Mouse (Mus musculus) neural tube, embryonic 12.5 days (tissue): ENCODE measurements at regions not wholly inside any gene's neighbourhood (a gene's known extent, or its start where the extent isn't known, plus 50 kb on each side); places are given as distances from the start of the nearest gene placed in this dataset.

ENCODE experiments used
- ATAC-seq: fragments of 200-750 bp; cut with Nextera tagmentation; 2 replicates; pipeline ENCODE4 v1.8.0; 2017; ENCODE audit warnings: low read depth, mild to moderate bottlenecking, moderate TSS enrichment, moderate library complexity; ENCODE audit not compliant: low FRiP score
- H3K27ac ChIP-seq: fragments of 300-500 bp; sonication (generic); 2 replicates; pipeline ENCODE4 v1.5.1; 2016
- H3K27me3 ChIP-seq: fragments of 300-500 bp; sonication (generic); replicated peaks from 2 replicates; pipeline ENCODE4 v1.6.1; 2016; ENCODE audit warnings: mild to moderate bottlenecking
- H3K36me3 ChIP-seq: fragments of 300-500 bp; sonication (generic); 2 replicates; pipeline ENCODE4 v1.6.1; 2016; ENCODE audit warnings: mild to moderate bottlenecking
- H3K4me1 ChIP-seq: fragments of 300-500 bp; sonication (generic); 2 replicates; pipeline ENCODE4 v1.6.1; 2016
- H3K4me2 ChIP-seq: fragments of 300-500 bp; sonication (generic); replicated peaks from 2 replicates; pipeline ENCODE4 v1.6.1; 2016; ENCODE audit warnings: mild to moderate bottlenecking
- H3K4me3 ChIP-seq: fragments of 300-500 bp; sonication (generic); 2 replicates; pipeline ENCODE4 v1.5.1; 2016
- H3K9ac ChIP-seq: fragments of 300-500 bp; sonication (generic); 2 replicates; pipeline ENCODE4 v1.6.1; 2016; ENCODE audit warnings: mild to moderate bottlenecking
- H3K9me3 ChIP-seq: fragments of 300-500 bp; sonication (generic); 2 replicates; pipeline ENCODE4 v1.6.1; 2016; ENCODE audit warnings: mild to moderate bottlenecking
- WGBS: fragments of 180-500 bp; shearing (Covaris S2); methylation state at CpG from one replicate; pipeline ENCODE4 v1.1.7; 2016; 5-methylcytosine and 5-hydroxymethylcytosine counted together

DNA sequence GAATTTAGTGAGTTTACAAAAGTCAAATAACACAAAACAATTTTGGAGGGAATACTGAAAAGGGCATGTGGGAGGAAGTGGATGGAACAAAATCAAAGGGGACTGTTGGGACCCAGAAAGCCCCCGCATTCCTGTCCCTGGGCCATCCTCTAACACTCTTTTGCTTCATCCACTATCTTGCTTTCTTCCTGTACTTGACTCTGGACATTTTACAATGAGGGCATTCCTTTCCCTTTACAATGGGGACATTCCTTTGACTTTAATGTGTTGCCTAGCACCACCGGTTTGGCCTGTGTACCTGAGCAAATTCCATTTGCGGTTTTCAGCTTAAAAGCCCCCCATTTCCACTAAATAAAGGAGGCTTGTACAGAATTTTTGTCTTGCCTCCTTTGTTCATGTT is 1341.0 kb downstream of the Pcdh17 start:
- 65% methylated on average over 3 of the region's 3 CpGs for WGBS
- ATAC-seq, result no peak
- Histone ChIP-seq H3K9ac (no peak overlapping the region), H3K4me3 (no peak overlapping the region), H3K27ac (no peak overlapping the region), H3K36me3 (no peaks in the 10 kb centered on the region), H3K4me1 (no peaks in the 10 kb centered on the region), H3K4me2 (no peak overlapping the region), H3K9me3 (no peaks in the 10 kb centered on the region), H3K27me3 (no peaks in the 10 kb centered on the region)

DNA sequence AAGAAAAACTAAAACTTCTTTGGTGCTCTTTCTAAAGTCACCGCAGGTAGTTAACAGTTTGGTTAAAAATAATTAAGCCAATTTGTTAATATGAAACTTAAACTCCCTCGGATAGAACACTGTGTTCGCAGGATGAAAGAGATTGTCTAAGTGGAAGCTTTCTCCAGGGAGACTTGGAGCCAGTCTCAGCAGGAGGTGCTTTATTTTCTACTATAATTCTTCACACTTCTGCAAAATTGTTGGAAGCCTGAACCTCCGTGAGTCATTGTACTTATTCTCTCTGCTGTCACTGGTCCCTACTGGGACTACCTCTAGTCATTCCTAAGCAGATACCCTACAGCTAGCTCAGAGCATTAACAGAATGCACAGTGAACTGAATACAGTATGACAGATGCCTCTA is 1327.3 kb downstream of the Pcdh17 start:
- no peak overlapping the region for H3K27ac ChIP-seq
- H3K4me1 ChIP-seq, result no peaks in the 10 kb centered on the region
- H3K27me3 ChIP-seq, result no peaks in the 10 kb centered on the region
- no peaks in the 10 kb centered on the region for H3K36me3 ChIP-seq
- WGBS, result 50% methylated on average over 4 of the region's 4 CpGs
- no peak overlapping the region for H3K9ac ChIP-seq
- no peak overlapping the region for H3K4me3 ChIP-seq
- no peak; the same call in 1 of the 2 replicates for ATAC-seq
- no peak overlapping the region for H3K4me2 ChIP-seq
- H3K9me3 ChIP-seq, result no peaks in the 10 kb centered on the region

GRCm38 (mm10) chr14:85768301-85768700 is 1324.9 kb downstream of the Pcdh17 start:
- WGBS, result 67% methylated on average over 5 of the region's 5 CpGs
- no peak overlapping the region for H3K4me2 ChIP-seq
- no peak overlapping the region for H3K9ac ChIP-seq
- H3K27me3 ChIP-seq, result no peaks in the 10 kb centered on the region
- H3K36me3 ChIP-seq, result no peaks in the 10 kb centered on the region
- no peaks in the 10 kb centered on the region for H3K4me1 ChIP-seq
- no peak overlapping the region for H3K4me3 ChIP-seq
- H3K27ac ChIP-seq, result no peak overlapping the region
- no peaks in the 10 kb centered on the region for H3K9me3 ChIP-seq
- peak; percentile 35; the same call in 1 of the 2 replicates for ATAC-seq

- Histone ChIP-seq H3K4me3 (no peak overlapping the region), H3K27ac (no peak overlapping the region), H3K9ac (no peak overlapping the region), H3K9me3 (no peaks in the 10 kb centered on the region), H3K4me2 (no peak overlapping the region), H3K4me1 (no peaks in the 10 kb centered on the region), H3K36me3 (no peaks in the 10 kb centered on the region), H3K27me3 (no peaks in the 10 kb centered on the region)
- no peak for ATAC-seq
- WGBS, result 100% methylated on average over 1 of the region's 1 CpGs
Measured at GRCm38 (mm10) chr14:85757343-85757742, 1314.0 kb downstream of the Pcdh17 start.

DNA sequence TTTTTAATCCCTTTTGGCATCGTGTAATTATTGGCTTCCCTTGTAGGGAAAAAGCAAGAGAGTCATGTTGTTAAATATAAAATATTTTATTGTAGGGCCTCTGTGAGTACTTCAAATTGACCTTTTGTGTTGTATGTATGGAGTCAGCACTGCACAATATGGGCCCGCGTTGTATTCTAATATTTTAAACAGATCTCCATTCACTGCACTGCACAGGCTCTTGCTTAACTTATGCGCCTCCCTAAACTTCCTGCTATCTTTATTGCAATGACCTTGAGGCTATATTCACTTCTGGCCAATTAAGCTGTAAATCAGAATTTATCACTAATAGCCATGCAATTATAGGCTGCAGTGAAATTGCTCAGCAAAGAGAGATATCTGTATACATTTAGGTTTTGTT is 1295.2 kb downstream of the Pcdh17 start:
- Histone ChIP-seq H3K27me3 (no peaks in the 10 kb centered on the region), H3K27ac (no peak overlapping the region), H3K4me3 (no peak overlapping the region), H3K9ac (no peak overlapping the region), H3K9me3 (no peaks in the 10 kb centered on the region), H3K4me2 (no peak overlapping the region), H3K4me1 (no peaks in the 10 kb centered on the region), H3K36me3 (no peaks in the 10 kb centered on the region)
- 0 out of 2 replicates have a peak, but pooled peaks have one; percentile 44 for ATAC-seq
- 71% methylated on average over 4 of the region's 4 CpGs for WGBS
